Mouse (Mus musculus): ENCODE measurements around the gene Lactb.

DNA sequence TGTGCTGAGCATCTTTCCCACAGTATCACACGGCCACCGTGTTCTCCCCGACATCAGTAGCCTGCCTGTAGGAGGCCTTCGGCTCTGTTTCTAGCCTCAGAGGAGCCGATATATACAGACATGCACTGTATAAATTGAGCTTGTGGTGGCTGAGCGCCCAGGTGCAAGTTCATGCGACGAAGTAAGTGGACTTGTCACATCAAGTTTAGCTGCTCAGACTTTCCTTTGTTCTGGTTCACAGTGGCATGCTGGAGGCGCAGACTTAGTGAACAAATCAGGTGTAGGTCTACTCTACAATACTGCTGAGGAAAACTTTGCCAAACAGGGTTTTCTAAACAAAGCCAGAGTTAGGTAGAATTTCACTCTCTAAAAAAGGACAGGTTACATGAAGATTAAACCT lies 69.3 kb downstream of the Lactb start:
- no peak for TF ChIP-seq GATA1 (IDR thresholded peaks at IDR 0.05; ENCODE audit: low read length)
- TF ChIP-seq TAL1 (IDR thresholded peaks at IDR 0.05; ENCODE audit: low read length) = no peak
